Mouse (Mus musculus): ENCODE measurements around the gene Slc6a17. TPM values are rescaled to one million over a fixed set of nuclear protein-coding genes. Genes with fewer than 3 reads are reported as not detected.

Gene Slc6a17
- polyA plus RNA-seq (2014; fragmentation: Illumina TruSeq; extraction: RNeasy Lipid Tissue Mini Kit (QIAGEN cat#74804); ENCODE audit: low read depth, low replicate concordance): 6.7 TPM

GRCm38 (mm10) chr3:107517631-107518108 is at the start of gene Slc6a17:
Gene Slc6a17 (minus strand): TSS chr3:107518018.

GRCm38 (mm10) chr3:107554842-107555241 is 37.0 kb upstream of the Slc6a17 start, which contains the start of gene Ubl4b:
Gene Ubl4b (minus strand): TSS chr3:107555073.

GRCm38 (mm10) chr3:107459196-107459772 is 58.5 kb downstream of the Slc6a17 start, which contains the start of gene Kcnc4:
Gene Kcnc4 (minus strand): TSS chr3:107459552.

Other genes with a start within 250 kb of the Slc6a17 start
- gene Lamtor5, start 239.2 kb downstream of the Slc6a17 start, polyA plus RNA-seq (2014; fragmentation: Illumina TruSeq; extraction: RNeasy Lipid Tissue Mini Kit (QIAGEN cat#74804); ENCODE audit: low read depth, low replicate concordance): 112 TPM
- gene Slc16a4, start 226.8 kb downstream of the Slc6a17 start, polyA plus RNA-seq (2014; fragmentation: Illumina TruSeq; extraction: RNeasy Lipid Tissue Mini Kit (QIAGEN cat#74804); ENCODE audit: low read depth, low replicate concordance): 5.4 TPM
- 4.8 TPM for gene Rbm15, start 184.3 kb downstream of the Slc6a17 start, polyA plus RNA-seq (2014; fragmentation: Illumina TruSeq; extraction: RNeasy Lipid Tissue Mini Kit (QIAGEN cat#74804); ENCODE audit: low read depth, low replicate concordance)
- 19.9 TPM for gene Kcnc4, start 58.5 kb downstream of the Slc6a17 start, polyA plus RNA-seq (2014; fragmentation: Illumina TruSeq; extraction: RNeasy Lipid Tissue Mini Kit (QIAGEN cat#74804); ENCODE audit: low read depth, low replicate concordance)
- 11.6 TPM for gene Ubl4b, start 37.1 kb upstream of the Slc6a17 start, polyA plus RNA-seq (2014; fragmentation: Illumina TruSeq; extraction: RNeasy Lipid Tissue Mini Kit (QIAGEN cat#74804); ENCODE audit: low read depth, low replicate concordance)
- not detected for gene Alx3, start 77.0 kb upstream of the Slc6a17 start, polyA plus RNA-seq (2014; fragmentation: Illumina TruSeq; extraction: RNeasy Lipid Tissue Mini Kit (QIAGEN cat#74804); ENCODE audit: low read depth, low replicate concordance)
- not detected for gene Gm10961, start 113.3 kb upstream of the Slc6a17 start, polyA plus RNA-seq (2014; fragmentation: Illumina TruSeq; extraction: RNeasy Lipid Tissue Mini Kit (QIAGEN cat#74804); ENCODE audit: low read depth, low replicate concordance)
- 26.2 TPM for gene Strip1, start 113.7 kb upstream of the Slc6a17 start, polyA plus RNA-seq (2014; fragmentation: Illumina TruSeq; extraction: RNeasy Lipid Tissue Mini Kit (QIAGEN cat#74804); ENCODE audit: low read depth, low replicate concordance)
- gene Ahcyl1, start 178.5 kb upstream of the Slc6a17 start, polyA plus RNA-seq (2014; fragmentation: Illumina TruSeq; extraction: RNeasy Lipid Tissue Mini Kit (QIAGEN cat#74804); ENCODE audit: low read depth, low replicate concordance): 110 TPM
- 27.0 TPM for gene Csf1, start 242.5 kb upstream of the Slc6a17 start, polyA plus RNA-seq (2014; fragmentation: Illumina TruSeq; extraction: RNeasy Lipid Tissue Mini Kit (QIAGEN cat#74804); ENCODE audit: low read depth, low replicate concordance)